Mouse (Mus musculus) heart, postnatal 0 days (tissue): ENCODE measurements at regions not wholly inside any gene's neighbourhood (a gene's known extent, or its start where the extent isn't known, plus 50 kb on each side); places are given as distances from the start of the nearest gene placed in this dataset.

Source experiments
- ATAC-seq: fragments of 200-750 bp; cut with Nextera tagmentation; 2 replicates; pipeline ENCODE4 v1.8.0; 2017; ENCODE audit warnings: low read depth, moderate number of reproducible peaks, moderate library complexity; ENCODE audit not compliant: insufficient read depth
- DNase-seq: peaks from one replicate; pipeline ENCODE4 v3.0.0-alpha.2; 2016; ENCODE audit warnings: low spot score
- H3K27ac ChIP-seq: fragments of 300-500 bp; sonication (generic); 2 replicates; pipeline ENCODE4 v1.5.1; 2014; ENCODE audit warnings: low read depth, mild to moderate bottlenecking
- H3K27me3 ChIP-seq: fragments of 300-500 bp; sonication (generic); 2 replicates; pipeline ENCODE4 v1.6.1; 2014; ENCODE audit warnings: low read length, mixed read lengths; ENCODE audit not compliant: control insufficient read depth, insufficient read depth
- H3K36me3 ChIP-seq: fragments of 300-500 bp; sonication (generic); replicated peaks from 2 replicates; pipeline ENCODE4 v1.6.1; 2014; ENCODE audit warnings: low read length, mixed read lengths; ENCODE audit not compliant: control insufficient read depth, insufficient read depth
- H3K4me1 ChIP-seq: fragments of 300-500 bp; sonication (generic); 2 replicates; pipeline ENCODE4 v1.6.1; 2014; ENCODE audit warnings: antibody characterized with exemption; ENCODE audit not compliant: control insufficient read depth, insufficient read depth
- H3K4me2 ChIP-seq: fragments of 300-500 bp; sonication (generic); 2 replicates; pipeline ENCODE4 v1.6.1; 2014; ENCODE audit warnings: low read depth, mild to moderate bottlenecking, low read length, moderate library complexity
- H3K4me3 ChIP-seq: fragments of 300-500 bp; sonication (generic); 2 replicates; pipeline ENCODE4 v1.5.1; 2014; ENCODE audit warnings: low read depth, low read length
- H3K9ac ChIP-seq: fragments of 300-500 bp; sonication (generic); replicated peaks from 2 replicates; pipeline ENCODE4 v1.6.1; 2014; ENCODE audit warnings: low read depth, low read length, mixed read lengths
- H3K9me3 ChIP-seq: fragments of 300-500 bp; sonication (generic); replicated peaks from 2 replicates; pipeline ENCODE4 v1.6.1; 2016; ENCODE audit warnings: low read length; ENCODE audit not compliant: control insufficient read depth
- CTCF ChIP-seq: IDR thresholded peaks from 2 replicates; pipeline ENCODE4 v1.5.1; 2016; ENCODE audit warnings: antibody characterized with exemption, control low read depth, low read depth
- EP300 ChIP-seq: IDR thresholded peaks from 2 replicates; pipeline ENCODE4 v1.6.1; 2016; ENCODE audit warnings: antibody characterized with exemption, low read depth
- WGBS: fragments of 180-500 bp; shearing (Covaris S2); extraction: QIAGEN DNeasy Blood & Tissue Kit; methylation state at CpG from one replicate; pipeline ENCODE4 v1.1.7; 2014; 5-methylcytosine and 5-hydroxymethylcytosine counted together

GRCm38 (mm10) chr4:140441805-140442204, 195.2 kb upstream of the Igsf21 start:
- no peak overlapping the region for H3K4me2 ChIP-seq
- WGBS: 70% methylated on average over 8 of the region's 8 CpGs

GRCm38 (mm10) chr4:140439856-140440255, 193.3 kb upstream of the Igsf21 start:
- no peak overlapping the region for H3K9ac ChIP-seq
- WGBS: 23% methylated on average over 3 of the region's 3 CpGs
- DNase-seq (peak; percentile 22), ATAC-seq (no peak)
- H3K27me3 ChIP-seq: no peaks in the 10 kb centered on the region
- H3K36me3 ChIP-seq: no peaks in the 10 kb centered on the region
- no peak overlapping the region for H3K4me3 ChIP-seq
- H3K4me2 ChIP-seq: no peak overlapping the region
- no peaks in the 10 kb centered on the region for H3K4me1 ChIP-seq
- TF ChIP-seq CTCF: no peak
- no peak for TF ChIP-seq EP300
- H3K27ac ChIP-seq: no peak overlapping the region
- no peaks in the 10 kb centered on the region for H3K9me3 ChIP-seq

More at GRCm38 (mm10) chr4:140441805-140442204, 195.2 kb upstream of the Igsf21 start:
- Histone ChIP-seq H3K9ac (no peak overlapping the region), H3K4me3 (no peak overlapping the region), H3K27ac (no peak overlapping the region), H3K27me3 (no peaks in the 10 kb centered on the region), H3K36me3 (no peaks in the 10 kb centered on the region), H3K9me3 (no peaks in the 10 kb centered on the region), H3K4me1 (no peaks in the 10 kb centered on the region)
- DNase-seq (no peak), ATAC-seq (no peak)
- no peak for TF ChIP-seq EP300
- TF ChIP-seq CTCF: no peak

DNA sequence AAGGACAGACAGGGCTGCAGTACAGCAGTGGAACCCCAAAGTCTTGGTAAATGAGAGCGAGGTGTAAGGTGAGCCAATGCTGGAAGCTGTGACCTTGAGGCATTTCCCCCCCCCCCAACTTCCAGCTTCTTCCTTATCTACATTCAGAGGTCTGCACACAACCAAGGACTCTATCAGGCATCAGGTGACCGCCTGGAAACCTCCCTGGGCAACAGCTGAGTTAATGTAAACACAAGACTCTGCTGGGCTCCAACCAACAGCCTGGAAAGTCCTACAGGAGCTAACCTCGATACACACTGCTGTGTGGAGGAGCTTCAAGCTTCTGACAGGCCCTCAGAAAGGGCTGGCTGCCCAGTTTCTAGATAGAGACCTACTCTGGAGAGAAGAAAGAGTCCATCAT, 189.4 kb upstream of the Igsf21 start:
- no peak overlapping the region for H3K4me2 ChIP-seq
- no peak overlapping the region for H3K27ac ChIP-seq
- TF ChIP-seq CTCF: no peak
- no peak for TF ChIP-seq EP300
- no peaks in the 10 kb centered on the region for H3K27me3 ChIP-seq
- ATAC-seq (no peak), DNase-seq (no peak)
- no peak overlapping the region for H3K9ac ChIP-seq
- H3K9me3 ChIP-seq: no peaks in the 10 kb centered on the region
- H3K4me3 ChIP-seq: no peak overlapping the region
- 26% methylated on average over 3 of the region's 3 CpGs for WGBS
- H3K4me1 ChIP-seq: no peaks in the 10 kb centered on the region
- H3K36me3 ChIP-seq: no peaks in the 10 kb centered on the region

- no peak overlapping the region for H3K4me2 ChIP-seq
- no peaks in the 10 kb centered on the region for H3K4me1 ChIP-seq
- H3K36me3 ChIP-seq: no peaks in the 10 kb centered on the region
- no peaks in the 10 kb centered on the region for H3K9me3 ChIP-seq
- DNase-seq: no peak
- WGBS: 53% methylated on average over 11 of the region's 11 CpGs
- H3K27ac ChIP-seq: no peak overlapping the region
- TF ChIP-seq CTCF (no peak), EP300 (no peak)
- no peak overlapping the region for H3K4me3 ChIP-seq
- ATAC-seq: no peak
- H3K9ac ChIP-seq: no peak overlapping the region
- no peaks in the 10 kb centered on the region for H3K27me3 ChIP-seq
These were observed 187.4 kb upstream of the Igsf21 start for GRCm38 (mm10) chr4:140433744-140434542.

DNA sequence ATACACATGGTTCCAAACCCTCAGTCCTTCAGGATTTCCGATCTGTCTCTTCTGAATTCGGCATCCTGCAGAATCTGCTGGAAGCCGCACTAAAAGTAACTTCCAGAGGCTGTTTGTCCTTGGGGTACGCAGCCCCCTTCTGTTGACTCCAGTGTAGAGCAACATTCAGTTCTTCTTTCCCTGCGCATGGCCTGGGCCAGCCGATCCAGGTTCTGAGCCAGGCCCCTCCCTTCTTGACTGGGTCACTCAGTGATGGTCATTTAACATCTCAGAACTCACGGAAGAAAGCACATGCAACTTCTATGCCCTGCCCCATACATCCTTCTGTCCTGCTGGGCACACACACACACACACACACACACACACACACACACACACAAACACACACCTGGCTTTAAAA, 185.5 kb upstream of the Igsf21 start:
- no peak for DNase-seq
- H3K4me1 ChIP-seq: no peaks in the 10 kb centered on the region
- ATAC-seq: no peak
- no peak for TF ChIP-seq CTCF
- no peak for TF ChIP-seq EP300
- H3K27me3 ChIP-seq: no peaks in the 10 kb centered on the region
- H3K9me3 ChIP-seq: no peaks in the 10 kb centered on the region
- no peaks in the 10 kb centered on the region for H3K36me3 ChIP-seq
- H3K9ac ChIP-seq: no peak overlapping the region
- no peak overlapping the region for H3K4me2 ChIP-seq
- WGBS: 68% methylated on average over 7 of the region's 7 CpGs
- no peak overlapping the region for H3K4me3 ChIP-seq
- no peak overlapping the region for H3K27ac ChIP-seq

DNA sequence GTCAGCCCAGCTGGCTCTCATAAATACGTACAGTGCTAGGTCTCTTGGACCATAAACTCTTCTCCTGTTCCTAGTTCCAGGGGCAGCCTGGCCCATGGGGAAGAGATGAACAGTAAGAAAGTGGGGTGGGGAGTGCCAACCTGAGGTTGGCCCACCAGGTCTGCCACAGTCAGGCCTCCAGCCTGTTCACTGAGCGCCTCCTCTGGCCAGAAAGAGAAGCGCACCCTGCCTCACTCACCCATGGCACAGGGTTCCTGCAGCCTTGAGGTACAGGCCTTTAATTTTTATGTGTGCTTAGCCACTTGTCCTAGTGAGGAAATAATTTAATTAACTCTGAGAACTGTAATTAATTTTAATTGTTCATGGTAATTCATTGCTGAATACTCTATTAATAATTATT, 180.5 kb upstream of the Igsf21 start:
- TF ChIP-seq CTCF (no peak), EP300 (no peak)
- Histone ChIP-seq H3K27ac (no peak overlapping the region), H3K9ac (no peak overlapping the region), H3K9me3 (no peaks in the 10 kb centered on the region), H3K4me3 (no peak overlapping the region), H3K4me2 (no peak overlapping the region), H3K36me3 (no peaks in the 10 kb centered on the region), H3K4me1 (no peaks in the 10 kb centered on the region), H3K27me3 (no peaks in the 10 kb centered on the region)
- ATAC-seq (no peak), DNase-seq (no peak)
- WGBS: 76% methylated on average over 3 of the region's 3 CpGs
